Mouse (Mus musculus) urinary bladder, adult 2 months (tissue): ENCODE results near the gene Mdfic. TPM values are rescaled to one million over a fixed set of nuclear protein-coding genes. Genes with fewer than 3 reads are reported as not detected.
A peak's percentile ranks its signal among the peaks of the same experiment; 100 is the strongest.

Experiments
- DNase-seq: peaks from one replicate; pipeline ENCODE4 v3.0.0; 2022; ENCODE audit warnings: low spot score
- polyA plus RNA-seq: library from polyadenylated mRNA; depleted of rRNA; stranded (reverse); fragments of >200 nt; gene quantifications from 2 replicates; pipeline ENCODE4 v1.2.3, GENCODE M21; 2012

Gene Mdfic
- polyA plus RNA-seq, 1 experiment, result 31.4 TPM

GRCm38 (mm10) chr6:15742591-15743149 lies 22.2 kb downstream of the Mdfic start:
- no peak for DNase-seq

- DNase-seq, result no peak
Measured at GRCm38 (mm10) chr6:15743291-15743792, 22.9 kb downstream of the Mdfic start.

GRCm38 (mm10) chr6:15743793-15744192 lies 23.3 kb downstream of the Mdfic start:
- no peak for DNase-seq

- DNase-seq, result no peak
Measured at GRCm38 (mm10) chr6:15745313-15745712, 24.9 kb downstream of the Mdfic start.

- no peak for DNase-seq
Measured at GRCm38 (mm10) chr6:15745891-15746290, 25.4 kb downstream of the Mdfic start.

- no peak for DNase-seq
Measured at GRCm38 (mm10) chr6:15747396-15748155, 27.1 kb downstream of the Mdfic start.

GRCm38 (mm10) chr6:15748236-15748635 lies 27.8 kb downstream of the Mdfic start:
- DNase-seq, result no peak

GRCm38 (mm10) chr6:15748943-15749342 lies 28.5 kb downstream of the Mdfic start:
- no peak for DNase-seq

GRCm38 (mm10) chr6:15750101-15750500 lies 29.6 kb downstream of the Mdfic start:
- DNase-seq, result no peak

- DNase-seq, result no peak
Measured at GRCm38 (mm10) chr6:15751375-15751774, 30.9 kb downstream of the Mdfic start.

- no peak for DNase-seq
Measured at GRCm38 (mm10) chr6:15752160-15752559, 31.7 kb downstream of the Mdfic start.

- DNase-seq, result no peak
Measured at GRCm38 (mm10) chr6:15753208-15753607, 32.7 kb downstream of the Mdfic start.

GRCm38 (mm10) chr6:15758394-15758793 lies 37.9 kb downstream of the Mdfic start:
- no peak for DNase-seq

- DNase-seq, result no peak
Measured at GRCm38 (mm10) chr6:15760750-15761149, 40.3 kb downstream of the Mdfic start.

GRCm38 (mm10) chr6:15764039-15764438 lies 43.6 kb downstream of the Mdfic start:
- DNase-seq, result no peak

GRCm38 (mm10) chr6:15767460-15767859 lies 47.0 kb downstream of the Mdfic start:
- no peak for DNase-seq

- DNase-seq, result no peak
Measured at GRCm38 (mm10) chr6:15770128-15770527, 49.7 kb downstream of the Mdfic start.

GRCm38 (mm10) chr6:15777070-15777469 lies 56.6 kb downstream of the Mdfic start:
- no peak for DNase-seq

GRCm38 (mm10) chr6:15780127-15780526 lies 59.7 kb downstream of the Mdfic start:
- no peak for DNase-seq

- DNase-seq, result no peak
Measured at GRCm38 (mm10) chr6:15780688-15781087, 60.2 kb downstream of the Mdfic start.

- DNase-seq, result peak; percentile 53
Measured at GRCm38 (mm10) chr6:15789523-15790500, 69.4 kb downstream of the Mdfic start.
